Mouse (Mus musculus) stomach, postnatal 0 days (tissue): Measurements from ENCODE around the gene Fgf9.

Source experiments
- CTCF ChIP-seq: IDR thresholded peaks from 2 replicates; pipeline ENCODE4 v1.5.1; 2016; ENCODE audit warnings: antibody characterized with exemption, low read depth, mild to moderate bottlenecking, moderate library complexity
- EP300 ChIP-seq: optimal IDR thresholded peaks from 2 replicates; pipeline ENCODE3; 2016; ENCODE audit warnings: antibody characterized with exemption

- no peak for TF ChIP-seq CTCF
- TF ChIP-seq EP300, result no peak
Observed at GRCm38 (mm10) chr14:58139506-58140055, 69.2 kb downstream of the Fgf9 start.
